Mouse (Mus musculus): ENCODE results near the gene Pdk4. TPM values are rescaled to one million over a fixed set of nuclear protein-coding genes. Genes with fewer than 3 reads are reported as not detected.

The Pdk4 gene
- polyA plus RNA-seq, 1 experiment from 2014 or later: 6.4 TPM

- Histone ChIP-seq H3K36me3 (ENCODE audit: control insufficient read depth, insufficient read depth, low read length) (no peaks in the 10 kb centered on the region), H3K27ac (ENCODE audit: low read length) (no peak overlapping the region), H3K9me3 (replicated peaks; ENCODE audit: control insufficient read depth, low read length) (no peaks in the 10 kb centered on the region), H3K27me3 (ENCODE audit: control insufficient read depth, insufficient read depth, low read length) (no peaks in the 10 kb centered on the region), H3K4me1 (ENCODE audit: control insufficient read depth, insufficient read depth, low read length) (peaks cover 2% of the 10 kb centered on the region; the same call in 1 of the 2 replicates), H3K4me2 (ENCODE audit: low read depth, low read length) (no peak overlapping the region), H3K4me3 (replicated peaks; ENCODE audit: low read length) (no peak overlapping the region), H3K9ac (ENCODE audit: low read length) (no peak overlapping the region)
- no peak for ATAC-seq (ENCODE audit: insufficient read depth, low FRiP score)
- WGBS: 47% methylated on average over 4 of the region's 4 CpGs
Measured at GRCm38 (mm10) chr6:5437757-5438156, 58.4 kb downstream of the Pdk4 start.

DNA sequence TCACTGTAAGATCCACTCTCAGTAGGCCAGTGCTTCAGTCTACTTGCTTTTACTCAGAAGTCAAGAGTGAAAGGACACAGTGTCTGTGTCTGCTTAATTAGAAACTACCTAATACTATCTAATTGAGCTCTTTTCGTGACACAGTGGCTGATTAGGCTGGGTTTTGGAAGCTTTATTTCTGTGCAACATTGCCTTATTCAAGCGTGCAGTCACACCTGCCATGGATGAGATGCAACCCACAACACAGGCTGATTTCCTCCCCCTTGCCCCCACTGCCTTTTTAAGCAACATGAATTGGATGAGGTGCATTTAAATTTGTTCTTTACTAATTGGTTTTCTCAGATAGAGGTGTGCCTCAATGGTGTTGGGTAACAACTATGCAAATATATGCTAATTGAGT lies 62.2 kb downstream of the Pdk4 start:
- Histone ChIP-seq H3K4me2 (ENCODE audit: low read depth, low read length) (no peak overlapping the region), H3K4me1 (ENCODE audit: control insufficient read depth, insufficient read depth, low read length) (no peaks in the 10 kb centered on the region), H3K9me3 (replicated peaks; ENCODE audit: control insufficient read depth, low read length) (no peaks in the 10 kb centered on the region), H3K27ac (ENCODE audit: low read length) (no peak overlapping the region), H3K36me3 (ENCODE audit: control insufficient read depth, insufficient read depth, low read length) (no peaks in the 10 kb centered on the region), H3K4me3 (replicated peaks; ENCODE audit: low read length) (no peak overlapping the region), H3K27me3 (ENCODE audit: control insufficient read depth, insufficient read depth, low read length) (no peaks in the 10 kb centered on the region), H3K9ac (ENCODE audit: low read length) (no peak overlapping the region)
- ATAC-seq (ENCODE audit: insufficient read depth, low FRiP score): no peak
- whole genome bisulfite sequencing: 81% methylated on average over 2 of the region's 2 CpGs

Other genes starting within 250 kb of the Pdk4 start
- 19.0 and 20.1 TPM in 2 replicates for gene Pon3, start 240.0 kb downstream of the Pdk4 start, polyA plus RNA-seq (2015; fragmentation: Nextera tagmentation; extraction: Ambion mirVana)
- 77.9 and 86.6 TPM in 2 replicates for gene Pon2, start 197.9 kb downstream of the Pdk4 start, polyA plus RNA-seq (2015; fragmentation: Nextera tagmentation; extraction: Ambion mirVana)
- 8.8 and 11.6 TPM in 2 replicates for gene Asb4, start 112.9 kb downstream of the Pdk4 start, polyA plus RNA-seq (2015; fragmentation: Nextera tagmentation; extraction: Ambion mirVana)
- gene Dync1i1, start 229.3 kb upstream of the Pdk4 start, polyA plus RNA-seq (2015; fragmentation: Nextera tagmentation; extraction: Ambion mirVana): 0.79 and 0.96 TPM in 2 replicates